Mouse (Mus musculus): ENCODE measurements around the gene Adamts6. TPM values are rescaled to one million over a fixed set of nuclear protein-coding genes. Genes with fewer than 3 reads are reported as not detected.

Adamts6 gene
- 16.5 to 25.0 TPM (median 22.1 TPM) in 4 replicates for total RNA-seq (2023; ENCODE audit: inconsistent age)

GRCm38 (mm10) chr13:104287366-104288225 is at the start of gene Adamts6:
Adamts6 (plus strand) TSS chr13:104287835.

Other genes starting within 250 kb of the Adamts6 start
- gene Nln, start 178.2 kb upstream of the Adamts6 start, total RNA-seq (2023; ENCODE audit: inconsistent age): 17.9 to 19.7 TPM (median 18.7 TPM) in 4 replicates
- 0.75 TPM in 1 of 4 replicates, not detected in the others for gene Sgtb, start 178.1 kb upstream of the Adamts6 start, total RNA-seq (2023; ENCODE audit: inconsistent age)
- 27.0 to 29.2 TPM (median 28.0 TPM) in 4 replicates for gene Trappc13, start 109.4 kb upstream of the Adamts6 start, total RNA-seq (2023; ENCODE audit: inconsistent age)
- 12.9 to 15.1 TPM (median 14.0 TPM) in 4 replicates for gene Trim23, start 109.0 kb upstream of the Adamts6 start, total RNA-seq (2023; ENCODE audit: inconsistent age)
- gene Cenpk, start 59.2 kb upstream of the Adamts6 start, total RNA-seq (2023; ENCODE audit: inconsistent age): 6.0 to 8.8 TPM (median 6.1 TPM) in 4 replicates
- gene Ppwd1, start 59.0 kb upstream of the Adamts6 start, total RNA-seq (2023; ENCODE audit: inconsistent age): 37.3 to 40.6 TPM (median 38.5 TPM) in 4 replicates